8 mouse cellular contexts compared by ENCODE assay signal in the genomic region with DNA sequence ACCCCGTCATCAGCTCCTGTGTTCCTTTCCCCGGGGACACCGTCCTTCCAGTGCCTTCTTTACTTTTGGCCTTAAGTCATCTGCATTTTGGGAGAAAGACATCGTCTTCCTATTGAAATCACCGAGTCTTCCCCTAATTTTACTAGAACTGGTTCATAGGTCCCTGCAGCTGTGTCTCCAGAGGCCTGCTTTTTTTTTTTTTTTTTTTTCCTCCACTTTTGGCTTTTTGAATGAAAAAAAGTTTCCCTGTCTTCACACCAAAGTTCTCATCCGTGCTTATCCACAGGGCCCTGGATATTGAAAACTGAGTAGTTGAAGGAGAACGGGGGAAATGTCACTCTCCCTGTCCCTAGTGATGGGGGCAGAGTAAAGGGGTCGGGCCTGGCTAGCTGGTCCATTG. TPM values are rescaled to one million over a fixed set of nuclear protein-coding genes. Genes with fewer than 3 reads are reported as not detected.
DNase-seq lines count a peak whose midpoint lies in the region; ATAC-seq and TF ChIP-seq lines count a peak whose summit lies in the region.

No protein-coding gene starts in this region.

- H3K9me3 ChIP-seq in heart, embryonic 14.5 days (ENCODE audit: control insufficient read depth, low read length): no peaks in the 10 kb centered on the region
- H3K9me3 ChIP-seq in midbrain, embryonic 13.5 days: no peaks in the 10 kb centered on the region
- H3K9me3 ChIP-seq in midbrain, postnatal 0 days (ENCODE audit: low read length): no peaks in the 10 kb centered on the region
- no peaks in the 10 kb centered on the region for H3K9me3 ChIP-seq in hindbrain, embryonic 15.5 days

- peak overlapping the region; percentile 61 for H3K4me2 ChIP-seq in heart, embryonic 14.5 days (ENCODE audit: low read length)
- H3K4me2 ChIP-seq in midbrain, embryonic 13.5 days (replicated peaks): peak overlapping the region; percentile 44; the same call in 1 of the 2 replicates
- H3K4me2 ChIP-seq in midbrain, postnatal 0 days (ENCODE audit: low read depth, low read length, poor library complexity, severe bottlenecking): no peak overlapping the region; the same call in 1 of the 2 replicates
- no peak overlapping the region for H3K4me2 ChIP-seq in hindbrain, embryonic 15.5 days

- no peak for TF ChIP-seq POLR2A in small intestine, adult 2 months (IDR thresholded peaks at IDR 0.05; ENCODE audit: low read depth, low read length)

- H3K27me3 ChIP-seq in heart, embryonic 14.5 days (ENCODE audit: control insufficient read depth, insufficient read depth, low read length): peaks cover 20% of the 10 kb centered on the region
- H3K27me3 ChIP-seq in midbrain, embryonic 13.5 days: peaks cover 40% of the 10 kb centered on the region
- peaks cover 14% of the 10 kb centered on the region for H3K27me3 ChIP-seq in midbrain, postnatal 0 days (ENCODE audit: insufficient read depth, low read length)
- peaks cover 23% of the 10 kb centered on the region for H3K27me3 ChIP-seq in hindbrain, embryonic 15.5 days
- H3K27me3 ChIP-seq in small intestine, adult 2 months (ENCODE audit: control insufficient read depth, insufficient read depth, low read length): peaks cover 7% of the 10 kb centered on the region

- no peak overlapping the region for H3K4me3 ChIP-seq in heart, embryonic 14.5 days (ENCODE audit: control insufficient read depth in 1 of 2, insufficient read depth in 1 of 2, low read depth in 1 of 2, low read length in 2 of 2)
- H3K4me3 ChIP-seq in midbrain, embryonic 13.5 days (replicated peaks): no peak overlapping the region
- H3K4me3 ChIP-seq in midbrain, postnatal 0 days (ENCODE audit: low read depth, low read length): no peak overlapping the region
- H3K4me3 ChIP-seq in hindbrain, embryonic 15.5 days: no peak overlapping the region
- H3K4me3 ChIP-seq in small intestine, adult 2 months (ENCODE audit: low read depth, low read length): peak overlapping the region; percentile 60

- H3K27ac ChIP-seq in heart, embryonic 14.5 days (replicated peaks in 1 of 2; ENCODE audit: control insufficient read depth in 1 of 2, insufficient read depth in 1 of 2, low read depth in 2 of 2, low read length in 2 of 2): 0 out of 4 replicates have a peak overlapping the region, but pooled peaks of 1 of the 2 experiments have one; percentile 3
- peak overlapping the region; percentile 73; the same call in 1 of the 2 replicates for H3K27ac ChIP-seq in midbrain, embryonic 13.5 days
- H3K27ac ChIP-seq in midbrain, postnatal 0 days (ENCODE audit: low read depth, low read length): no peak overlapping the region
- peak overlapping the region; percentile 44; the same call in 1 of the 2 replicates for H3K27ac ChIP-seq in hindbrain, embryonic 15.5 days (replicated peaks)
- H3K27ac ChIP-seq in small intestine, adult 2 months (ENCODE audit: insufficient read depth, low read depth, low read length): peak overlapping the region; percentile 31

- H3K36me3 ChIP-seq in heart, embryonic 14.5 days (ENCODE audit: control insufficient read depth, insufficient read depth, low read length): peaks cover 18% of the 10 kb centered on the region
- H3K36me3 ChIP-seq in midbrain, embryonic 13.5 days: peaks cover 21% of the 10 kb centered on the region
- H3K36me3 ChIP-seq in midbrain, postnatal 0 days (ENCODE audit: insufficient read depth, low read length): peaks cover 8% of the 10 kb centered on the region
- 0 out of 2 replicates have a peak, but pooled peaks cover 7% of the 10 kb centered on the region for H3K36me3 ChIP-seq in hindbrain, embryonic 15.5 days
- H3K36me3 ChIP-seq in small intestine, adult 2 months (ENCODE audit: control insufficient read depth, insufficient read depth, low read length): no peaks in the 10 kb centered on the region

- ATAC-seq in heart, embryonic 14.5 days (ENCODE audit: insufficient number of reproducible peaks, insufficient read depth, low FRiP score, low read depth): no peak
- no peak for ATAC-seq in midbrain, embryonic 13.5 days
- ATAC-seq in midbrain, postnatal 0 days (ENCODE audit: low FRiP score): no peak
- no peak for ATAC-seq in hindbrain, embryonic 15.5 days (ENCODE audit: low FRiP score, low read depth)

- DNase-seq in heart, adult 9 months (ENCODE audit: low spot score in 2 of 2): no peak
- DNase-seq in midbrain, postnatal 0 days (ENCODE audit: low spot score): no peak
- DNase-seq in cerebellum, postnatal 36 days: no peak
- DNase-seq in embryo, embryonic 10 days (ENCODE audit: low spot score): no peak

- WGBS in heart, embryonic 14.5 days: 66% methylated on average over 8 of the region's 8 CpGs
- WGBS in midbrain, embryonic 13.5 days: 55% methylated on average over 8 of the region's 8 CpGs
- WGBS in midbrain, postnatal 0 days: 55% methylated on average over 8 of the region's 8 CpGs
- 57% methylated on average over 8 of the region's 8 CpGs for WGBS in hindbrain, embryonic 15.5 days
- WGBS in small intestine, adult 2 months: 68% methylated on average over 8 of the region's 8 CpGs

- H3K9ac ChIP-seq in heart, embryonic 14.5 days (ENCODE audit: low read length): peak overlapping the region; percentile 63
- no peak overlapping the region; the same call in 1 of the 2 replicates for H3K9ac ChIP-seq in midbrain, embryonic 13.5 days (replicated peaks)
- H3K9ac ChIP-seq in midbrain, postnatal 0 days (replicated peaks; ENCODE audit: low read length, poor library complexity, severe bottlenecking): no peak overlapping the region
- no peak overlapping the region for H3K9ac ChIP-seq in hindbrain, embryonic 15.5 days

- H3K4me1 ChIP-seq in heart, embryonic 14.5 days (ENCODE audit: control insufficient read depth in 2 of 2, insufficient read depth in 2 of 2, low read length in 2 of 2): peaks cover 16 to 20% of the 10 kb centered on the region in 2 experiments
- peaks cover 37% of the 10 kb centered on the region for H3K4me1 ChIP-seq in midbrain, embryonic 13.5 days (replicated peaks)
- no peaks in the 10 kb centered on the region for H3K4me1 ChIP-seq in midbrain, postnatal 0 days (ENCODE audit: insufficient read depth, low read length)
- peaks cover 23% of the 10 kb centered on the region for H3K4me1 ChIP-seq in hindbrain, embryonic 15.5 days (replicated peaks)
- peaks cover 2% of the 10 kb centered on the region; the same call in 1 of the 2 replicates for H3K4me1 ChIP-seq in small intestine, adult 2 months (ENCODE audit: control insufficient read depth, insufficient read depth, insufficient read length, low read length)

- no peak for TF ChIP-seq CTCF in midbrain, postnatal 0 days (IDR thresholded peaks at IDR 0.05)
- no peak for TF ChIP-seq CTCF in small intestine, adult 2 months (IDR thresholded peaks at IDR 0.05; ENCODE audit: extremely low read depth, insufficient read length, insufficient replicate concordance, low read depth, low read length)

RNA-seq across cellular contexts. Expression of a gene that starts 16.0 kb away (rescaled TPM):
- 95.0 and 97.4 TPM in 2 replicates for polyA plus RNA-seq in heart, embryonic 14.5 days (2014; fragmentation: Nextera tagmentation; extraction: Ambion mirVana)
- polyA plus RNA-seq in midbrain, embryonic 13.5 days (2015; fragmentation: Nextera tagmentation; extraction: Ambion mirVana): 68.6 and 69.8 TPM in 2 replicates
- 29.4 and 35.5 TPM in 2 replicates for total RNA-seq in midbrain, postnatal 0 days (2014; rRNA removed)
- polyA plus RNA-seq in midbrain, postnatal 0 days (2015; fragmentation: Nextera tagmentation; extraction: Ambion mirVana): 63.0 and 63.2 TPM in 2 replicates
- polyA plus RNA-seq in hindbrain, embryonic 15.5 days (2015; fragmentation: Nextera tagmentation; extraction: Ambion mirVana): 60.3 and 61.7 TPM in 2 replicates
- polyA plus RNA-seq in small intestine, adult 2 months (2012; rRNA removed): 9.4 and 17.5 TPM in 2 replicates

Comparison
In these comparisons a context has a peak if more than half of its experiments do, and no peak if none do; other contexts are left out.
1. H3K4me2 ChIP-seq: peak in heart, embryonic 14.5 days (single experiment) and midbrain, embryonic 13.5 days (single experiment); none in midbrain, postnatal 0 days (single experiment) and hindbrain, embryonic 15.5 days (single experiment).